Mouse (Mus musculus) stomach, embryonic 15.5 days (tissue): ENCODE results near the gene Aatk. TPM values are rescaled to one million over a fixed set of nuclear protein-coding genes. Genes with fewer than 3 reads are reported as not detected.

ENCODE experiments used
- ATAC-seq: fragments of 200-750 bp; cut with Nextera tagmentation; 2 replicates; pipeline ENCODE4 v1.8.0; 2017; ENCODE audit warnings: low read depth, moderate number of reproducible peaks, moderate TSS enrichment; ENCODE audit not compliant: insufficient read depth, low FRiP score
- H3K27ac ChIP-seq: fragments of 300-500 bp; sonication (generic); 2 replicates; pipeline ENCODE4 v1.5.1; 2015; ENCODE audit warnings: mild to moderate bottlenecking, inconsistent platforms
- H3K27me3 ChIP-seq: fragments of 300-500 bp; sonication (generic); replicated peaks from 2 replicates; pipeline ENCODE4 v1.6.1; 2015; ENCODE audit warnings: inconsistent platforms
- H3K36me3 ChIP-seq: fragments of 300-500 bp; sonication (generic); 2 replicates; pipeline ENCODE4 v1.6.1; 2015; ENCODE audit warnings: inconsistent platforms
- H3K4me1 ChIP-seq: fragments of 300-500 bp; sonication (generic); 2 replicates; pipeline ENCODE4 v1.6.1; 2015; ENCODE audit warnings: inconsistent platforms
- H3K4me2 ChIP-seq: fragments of 300-500 bp; sonication (generic); 2 replicates; pipeline ENCODE4 v1.6.1; 2015; ENCODE audit warnings: mild to moderate bottlenecking, inconsistent platforms
- H3K4me3 ChIP-seq: fragments of 300-500 bp; sonication (generic); replicated peaks from 2 replicates; pipeline ENCODE4 v1.5.1; 2015; ENCODE audit warnings: inconsistent platforms
- H3K9ac ChIP-seq: fragments of 300-500 bp; sonication (generic); 2 replicates; pipeline ENCODE4 v1.6.1; 2015; ENCODE audit warnings: inconsistent platforms
- H3K9me3 ChIP-seq: fragments of 300-500 bp; sonication (generic); 2 replicates; pipeline ENCODE4 v1.6.1; 2016; ENCODE audit warnings: inconsistent platforms
- WGBS: fragments of 180-500 bp; shearing (Covaris S2); methylation state at CpG from one replicate; pipeline ENCODE4 v1.1.7; 2015; 5-methylcytosine and 5-hydroxymethylcytosine counted together
- polyA plus RNA-seq: library from polyadenylated mRNA; unstranded; fragments of >200 nt; fragmentation: Nextera tagmentation; extraction: Ambion mirVana; gene quantifications from 2 replicates; pipeline ENCODE4 v1.2.1, GENCODE M21; 2015

The Aatk gene
- polyA plus RNA-seq = 3.8 and 4.5 TPM in 2 replicates

DNA sequence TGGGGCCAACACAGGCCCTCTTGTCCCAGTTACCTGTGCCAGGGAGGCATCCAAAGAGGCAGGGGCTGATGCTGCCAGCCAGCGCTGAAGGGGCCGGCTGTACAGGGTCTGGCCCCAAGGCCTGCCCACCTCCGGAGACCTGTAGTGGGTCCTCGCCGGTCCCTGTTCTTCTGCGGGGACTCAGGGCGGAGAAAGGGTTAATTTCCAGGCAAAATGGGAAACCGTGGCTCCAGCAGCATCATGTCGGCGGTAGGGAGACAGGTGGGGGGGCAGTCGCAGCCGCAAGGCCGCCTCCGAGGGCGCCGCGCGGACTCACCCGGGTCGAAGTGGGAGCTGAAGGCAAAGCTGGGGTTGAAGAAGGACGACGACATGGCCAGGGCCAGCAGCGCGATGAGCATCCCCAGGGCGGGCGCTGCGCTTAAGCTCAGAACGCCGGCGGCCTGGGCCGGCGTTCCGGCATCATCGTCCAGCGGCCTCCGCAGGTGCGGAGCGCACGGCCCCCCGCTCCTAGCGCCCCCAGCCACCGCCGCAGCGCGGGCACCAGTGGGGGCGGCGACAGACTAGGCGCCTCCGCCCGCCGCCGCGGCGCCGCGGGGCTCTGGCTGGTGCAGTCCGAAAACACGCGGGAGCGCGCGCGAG, at the start of gene Aatk:
Aatk (minus strand) TSS at position 615 of the 639 bp plus-strand sequence.
- 2% methylated on average over 57 of the region's 63 CpGs for whole genome bisulfite sequencing
- Histone ChIP-seq H3K4me1 (peaks cover 36% of the 10 kb centered on the region), H3K4me3 (peak within 1 kb of the TSS; percentile 57), H3K4me2 (peak within 1 kb of the TSS; percentile 96), H3K27me3 (peaks cover 32% of the 10 kb centered on the region), H3K9ac (peak within 1 kb of the TSS; percentile 56), H3K27ac (peak within 1 kb of the TSS; percentile 11; the same call in 1 of the 2 replicates), H3K9me3 (no peaks in the 10 kb centered on the region), H3K36me3 (no peaks in the 10 kb centered on the region)
- no peak for ATAC-seq

DNA sequence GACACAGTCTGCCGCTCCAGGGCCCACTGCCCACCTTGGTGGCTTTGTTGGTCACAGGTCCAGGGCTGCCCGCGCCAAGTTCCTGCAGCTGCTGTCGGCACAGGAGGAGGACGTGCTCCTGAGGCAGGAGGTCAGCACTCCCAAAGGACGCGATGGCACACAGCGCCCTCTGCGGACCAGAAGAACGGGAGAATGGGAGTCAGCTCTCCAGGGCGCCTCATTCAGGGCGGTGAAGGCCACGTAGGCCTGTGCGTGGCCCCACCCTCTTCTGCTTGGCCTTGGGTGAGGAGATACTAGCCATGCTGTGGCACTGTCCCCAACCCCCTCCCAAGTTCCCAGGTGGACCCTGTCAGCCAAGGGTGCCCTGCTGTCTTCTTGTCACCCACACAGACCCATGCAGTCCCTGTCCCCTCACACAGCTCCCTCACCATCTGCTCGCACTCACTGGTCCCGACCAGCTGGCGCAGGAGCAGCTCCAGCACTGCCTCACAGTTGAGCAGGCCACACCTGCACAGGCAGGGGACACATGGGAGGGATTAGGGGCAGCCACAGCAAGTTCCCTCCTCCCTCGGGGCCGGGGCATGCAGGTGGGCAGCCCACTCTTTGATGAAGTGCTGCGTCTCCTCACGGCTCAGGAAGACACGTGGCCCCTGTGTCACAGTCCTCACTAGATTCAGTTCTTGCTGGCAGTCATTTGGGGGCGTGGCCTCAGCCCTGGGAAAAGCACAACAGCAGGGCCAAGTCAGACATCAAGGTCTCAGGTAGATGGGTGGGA, 46.0 kb upstream of the Aatk start:
- ATAC-seq = peak; percentile 15; the same call in 1 of the 2 replicates
- Histone ChIP-seq H3K4me3 (no peak overlapping the region), H3K4me2 (no peak overlapping the region), H3K27me3 (no peaks in the 10 kb centered on the region), H3K4me1 (peaks cover 7% of the 10 kb centered on the region), H3K9me3 (no peaks in the 10 kb centered on the region), H3K9ac (no peak overlapping the region), H3K36me3 (peaks cover 41% of the 10 kb centered on the region), H3K27ac (peak overlapping the region; percentile 54; the same call in 1 of the 2 replicates)
- 77% methylated on average over 23 of the region's 23 CpGs for WGBS

DNA sequence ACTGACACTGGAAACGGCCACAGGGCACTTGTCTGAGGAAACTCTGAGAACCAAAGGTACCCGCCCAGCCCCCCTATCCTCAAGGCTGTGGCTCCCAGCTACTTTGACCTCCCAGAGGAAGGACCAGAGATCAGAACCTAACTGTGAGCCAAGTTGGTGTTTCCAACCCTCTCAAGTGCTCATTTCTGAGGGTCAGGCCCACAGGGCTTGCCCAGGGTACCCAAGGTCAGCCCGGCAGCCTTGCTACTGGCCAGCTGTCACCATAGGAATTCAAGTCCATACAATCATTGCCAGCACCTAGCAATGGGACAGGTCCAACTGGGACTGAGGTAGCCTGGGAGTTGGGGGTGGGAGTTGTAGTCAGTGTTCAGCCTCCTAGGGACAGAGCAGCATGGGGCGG, 43.7 kb upstream of the Aatk start:
- no peak for ATAC-seq
- H3K9ac ChIP-seq = no peak overlapping the region
- H3K4me2 ChIP-seq = no peak overlapping the region
- peaks cover 36% of the 10 kb centered on the region for H3K36me3 ChIP-seq
- peaks cover 10% of the 10 kb centered on the region for H3K4me1 ChIP-seq
- no peaks in the 10 kb centered on the region for H3K9me3 ChIP-seq
- WGBS = 88% methylated on average over 4 of the region's 4 CpGs
- no peaks in the 10 kb centered on the region for H3K27me3 ChIP-seq
- no peak overlapping the region for H3K27ac ChIP-seq
- H3K4me3 ChIP-seq = no peak overlapping the region

DNA sequence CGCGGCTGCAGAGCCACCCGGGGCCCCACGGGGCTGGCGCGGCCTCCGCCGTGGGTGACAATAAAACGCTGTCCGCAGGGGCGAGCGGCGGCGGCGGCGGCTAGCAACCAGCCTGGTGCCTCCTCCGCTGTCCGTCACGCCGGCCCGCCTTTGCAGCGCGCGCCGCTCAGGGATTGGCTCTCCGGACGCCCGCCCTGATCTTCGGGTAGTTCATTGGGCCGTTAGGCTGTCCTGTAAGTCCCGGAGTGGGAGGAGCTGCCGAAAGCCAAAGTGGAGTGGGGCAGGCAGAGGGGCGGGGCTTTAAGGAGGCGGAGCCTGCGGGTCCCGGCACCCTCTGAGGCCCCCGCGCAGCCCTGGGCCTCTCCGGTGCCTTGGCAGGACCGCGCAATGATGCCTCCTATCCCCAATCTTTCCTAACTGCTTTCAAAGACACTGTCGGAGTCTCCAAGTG, 39.8 kb upstream of the Aatk start, which contains the start of gene Cep131:
Cep131 (minus strand) TSS at position 126 of the 451 bp plus-strand sequence.
- Histone ChIP-seq H3K36me3 (peaks cover 22% of the 10 kb centered on the region), H3K27me3 (no peaks in the 10 kb centered on the region), H3K4me2 (peak within 1 kb of the TSS; percentile 92), H3K27ac (peak within 1 kb of the TSS; percentile 77; the same call in 1 of the 2 replicates), H3K4me3 (peak within 1 kb of the TSS; percentile 97), H3K9me3 (no peaks in the 10 kb centered on the region), H3K4me1 (peaks cover 18% of the 10 kb centered on the region), H3K9ac (peak within 1 kb of the TSS; percentile 95)
- peak; percentile 99 for ATAC-seq
- WGBS = under 1% methylated on average over 42 of the region's 42 CpGs

GRCm38 (mm10) chr11:120085891-120086627, 39.1 kb upstream of the Aatk start:
- Histone ChIP-seq H3K4me2 (peak overlapping the region; percentile 92), H3K4me1 (peaks cover 18% of the 10 kb centered on the region), H3K36me3 (peaks cover 15% of the 10 kb centered on the region; the same call in 1 of the 2 replicates), H3K27me3 (no peaks in the 10 kb centered on the region), H3K4me3 (peak overlapping the region; percentile 97), H3K9ac (peak overlapping the region; percentile 95), H3K9me3 (no peaks in the 10 kb centered on the region), H3K27ac (peak overlapping the region; percentile 77; the same call in 1 of the 2 replicates)
- WGBS = under 1% methylated on average over 25 of the region's 25 CpGs
- peak; percentile 25 for ATAC-seq

DNA sequence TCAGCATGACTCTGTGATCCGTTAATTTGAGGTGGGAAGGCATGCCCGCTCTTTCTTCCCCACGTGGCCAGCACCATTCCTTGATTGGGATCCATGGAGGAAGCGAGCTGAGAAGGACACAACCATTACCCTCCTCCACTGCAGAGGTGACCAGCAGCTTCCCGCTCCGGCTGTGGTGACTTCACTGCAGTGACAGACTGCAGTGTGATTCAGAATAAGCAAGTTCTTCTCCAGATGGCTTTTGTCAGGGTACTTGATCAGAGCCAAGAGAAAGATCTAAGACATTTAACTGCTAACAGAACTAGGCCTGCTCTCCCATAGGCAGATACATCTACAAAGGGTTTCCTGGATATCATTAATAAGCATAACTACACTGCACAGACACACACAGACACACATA, 33.3 kb upstream of the Aatk start:
- Histone ChIP-seq H3K27ac (no peak overlapping the region), H3K4me3 (no peak overlapping the region), H3K4me1 (peaks cover 8% of the 10 kb centered on the region), H3K9ac (no peak overlapping the region), H3K4me2 (no peak overlapping the region), H3K9me3 (no peaks in the 10 kb centered on the region), H3K36me3 (peaks cover 23% of the 10 kb centered on the region), H3K27me3 (no peaks in the 10 kb centered on the region)
- no peak for ATAC-seq
- WGBS = 81% methylated on average over 6 of the region's 6 CpGs

- ATAC-seq = no peak
- peaks cover 31% of the 10 kb centered on the region for H3K36me3 ChIP-seq
- no peak overlapping the region for H3K9ac ChIP-seq
- peaks cover 4% of the 10 kb centered on the region; the same call in 1 of the 2 replicates for H3K4me1 ChIP-seq
- H3K27ac ChIP-seq = no peak overlapping the region
- no peak overlapping the region for H3K4me2 ChIP-seq
- H3K4me3 ChIP-seq = no peak overlapping the region
- no peaks in the 10 kb centered on the region for H3K9me3 ChIP-seq
- 73% methylated on average over 3 of the region's 3 CpGs for WGBS
- H3K27me3 ChIP-seq = no peaks in the 10 kb centered on the region
These were observed 29.2 kb upstream of the Aatk start for GRCm38 (mm10) chr11:120076191-120076590.

DNA sequence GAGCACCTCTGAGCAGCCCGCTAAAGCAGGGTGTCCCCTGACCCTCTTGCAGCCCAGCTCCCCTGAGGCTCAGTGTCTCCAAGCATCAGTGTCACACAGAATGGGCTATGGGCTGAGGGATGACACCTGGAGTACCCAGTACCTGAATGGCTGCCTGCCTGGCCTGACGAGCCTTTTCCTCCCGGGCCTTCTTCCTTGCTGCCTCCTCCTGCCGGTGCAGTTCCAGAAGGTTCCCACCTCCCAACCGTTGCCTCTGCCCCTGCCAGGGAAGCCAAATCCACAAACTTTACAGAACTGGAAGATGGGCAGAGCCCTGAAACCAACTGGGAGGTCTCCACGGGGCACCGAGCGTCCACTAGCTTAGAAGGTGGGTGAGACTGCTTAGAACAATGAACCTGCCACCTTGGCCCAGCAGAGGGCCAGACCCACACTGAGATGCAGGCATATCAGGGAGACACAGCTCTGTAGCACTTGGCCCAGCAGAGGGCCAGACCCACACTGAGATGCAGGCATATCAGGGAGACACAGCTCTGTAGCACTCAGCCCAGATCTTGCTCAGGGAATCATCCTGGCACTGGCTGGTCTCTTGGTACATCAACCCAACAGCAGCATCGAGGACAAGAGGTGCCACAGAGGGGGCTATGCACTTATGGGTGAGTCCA, 26.1 kb upstream of the Aatk start:
- peaks cover 8% of the 10 kb centered on the region; the same call in 1 of the 2 replicates for H3K4me1 ChIP-seq

GRCm38 (mm10) chr11:120071731-120072320, 24.9 kb upstream of the Aatk start:
- Histone ChIP-seq H3K4me3 (no peak overlapping the region), H3K27ac (no peak overlapping the region), H3K9me3 (no peaks in the 10 kb centered on the region), H3K27me3 (no peaks in the 10 kb centered on the region), H3K9ac (no peak overlapping the region), H3K4me2 (no peak overlapping the region), H3K36me3 (peaks cover 43% of the 10 kb centered on the region), H3K4me1 (peaks cover 8% of the 10 kb centered on the region; the same call in 1 of the 2 replicates)
- WGBS = 87% methylated on average over 7 of the region's 7 CpGs
- no peak for ATAC-seq

More for the DNA sequence above, 26.1 kb upstream of the Aatk start:
- Histone ChIP-seq H3K9ac (no peak overlapping the region), H3K27ac (no peak overlapping the region), H3K27me3 (no peaks in the 10 kb centered on the region), H3K9me3 (no peaks in the 10 kb centered on the region), H3K36me3 (peaks cover 42% of the 10 kb centered on the region), H3K4me2 (no peak overlapping the region), H3K4me3 (no peak overlapping the region)
- no peak for ATAC-seq
- WGBS = 90% methylated on average over 9 of the region's 9 CpGs

- Histone ChIP-seq H3K9me3 (no peaks in the 10 kb centered on the region), H3K27ac (no peak overlapping the region), H3K9ac (0 out of 2 replicates have a peak overlapping the region, but pooled peaks have one; percentile 0), H3K36me3 (peaks cover 41% of the 10 kb centered on the region), H3K4me3 (no peak overlapping the region), H3K4me2 (no peak overlapping the region), H3K4me1 (peaks cover 8% of the 10 kb centered on the region; the same call in 1 of the 2 replicates), H3K27me3 (no peaks in the 10 kb centered on the region)
- 60% methylated on average over 12 of the region's 12 CpGs for WGBS
- ATAC-seq = no peak
These were observed 24.1 kb upstream of the Aatk start for GRCm38 (mm10) chr11:120071065-120071464.
